Mouse (Mus musculus): ENCODE data around the gene Spen.

Spen gene

GRCm38 (mm10) chr4:141530979-141531378, 7.4 kb downstream of the Spen start:
- no peak for DNase-seq (ENCODE audit: low read depth, low spot score)

- no peak for DNase-seq (ENCODE audit: low read depth, low spot score)
Measured at GRCm38 (mm10) chr4:141528938-141529337, 9.5 kb downstream of the Spen start.

DNA sequence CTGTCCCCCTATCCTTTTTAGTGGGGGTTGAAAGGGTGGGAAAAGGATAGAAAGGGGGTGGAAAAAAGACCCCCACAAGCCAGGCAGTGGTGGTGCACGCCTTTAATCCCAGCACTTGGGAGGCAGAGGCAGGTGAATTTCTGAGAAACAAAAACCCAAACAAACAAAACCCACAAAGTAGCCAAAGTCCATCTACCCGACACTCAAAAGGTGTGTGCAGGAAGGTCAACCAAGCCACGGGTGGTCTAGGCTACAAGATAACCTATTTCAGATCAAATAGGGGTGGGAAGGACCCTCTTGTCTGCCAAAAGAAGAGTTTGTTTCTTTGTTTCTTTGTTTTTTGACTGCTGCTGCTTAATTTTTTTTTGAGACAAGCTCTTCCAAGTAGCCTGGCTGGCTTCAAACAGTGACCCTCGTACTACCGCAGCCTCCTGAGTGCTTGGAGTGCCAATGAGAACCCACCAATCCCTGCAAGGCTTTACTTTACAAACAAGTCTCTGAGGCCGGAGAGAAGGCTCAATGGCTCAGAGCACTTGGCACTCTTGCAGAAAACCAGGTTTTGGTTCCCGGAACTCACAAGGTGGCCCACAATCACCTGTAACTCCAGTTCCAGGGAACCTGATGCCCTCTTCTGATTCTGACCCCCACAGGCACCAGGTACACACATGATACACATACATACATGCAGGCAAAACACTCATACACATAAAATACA, 11.3 kb downstream of the Spen start:
- DNase-seq (ENCODE audit: low read depth, low spot score), result no peak

DNA sequence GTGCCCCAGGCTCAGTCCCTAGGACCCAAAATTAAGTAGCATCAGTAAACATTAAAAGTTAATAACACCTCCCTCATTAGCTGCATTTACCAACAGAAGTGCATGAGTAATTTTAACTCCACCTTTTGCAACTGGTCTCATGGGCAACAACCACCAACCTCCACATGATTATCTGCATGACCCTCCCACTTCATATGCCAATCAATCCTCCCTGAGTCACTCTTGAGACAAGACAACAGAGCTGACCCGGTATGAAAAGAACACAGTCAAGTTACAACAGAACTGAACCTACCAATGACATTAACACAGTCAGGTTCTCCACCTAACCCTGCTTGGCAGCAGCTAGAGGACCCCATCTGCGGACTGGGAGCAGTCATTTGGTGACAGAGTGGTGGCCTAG, 12.5 kb downstream of the Spen start:
- DNase-seq (ENCODE audit: low read depth, low spot score), result no peak

- DNase-seq (ENCODE audit: low read depth, low spot score), result no peak
Measured at GRCm38 (mm10) chr4:141524658-141525057, 13.7 kb downstream of the Spen start.

- DNase-seq (ENCODE audit: low read depth, low spot score), result no peak
Measured at GRCm38 (mm10) chr4:141523128-141523527, 15.3 kb downstream of the Spen start.

- DNase-seq (ENCODE audit: low read depth, low spot score), result no peak
Measured at GRCm38 (mm10) chr4:141518386-141518785, 20.0 kb downstream of the Spen start.

DNA sequence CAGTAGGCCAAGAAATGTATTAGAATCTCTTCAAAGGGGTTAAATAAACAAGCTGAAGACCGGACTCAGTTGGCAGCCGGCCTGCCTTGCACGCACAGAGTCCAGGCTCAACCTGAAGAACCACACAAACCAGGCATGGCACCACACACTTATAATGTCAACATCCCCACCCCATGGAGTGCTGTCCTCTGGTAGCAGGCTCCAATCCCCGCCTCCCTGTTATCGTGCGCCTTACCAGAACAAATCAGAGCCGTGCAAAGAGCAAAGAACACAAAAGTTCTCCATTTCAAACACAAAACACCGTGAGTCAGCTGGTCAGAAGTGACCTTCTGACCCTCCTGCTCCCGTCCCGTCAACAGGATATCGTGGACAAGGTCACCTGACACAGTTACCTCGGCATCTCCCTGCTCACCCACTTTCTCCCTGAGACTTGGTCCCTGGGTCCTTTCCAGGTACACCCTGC, 24.2 kb downstream of the Spen start:
- no peak for DNase-seq (ENCODE audit: low read depth, low spot score)

GRCm38 (mm10) chr4:141512145-141512544, 26.3 kb downstream of the Spen start:
- DNase-seq (ENCODE audit: low read depth, low spot score), result no peak

DNA sequence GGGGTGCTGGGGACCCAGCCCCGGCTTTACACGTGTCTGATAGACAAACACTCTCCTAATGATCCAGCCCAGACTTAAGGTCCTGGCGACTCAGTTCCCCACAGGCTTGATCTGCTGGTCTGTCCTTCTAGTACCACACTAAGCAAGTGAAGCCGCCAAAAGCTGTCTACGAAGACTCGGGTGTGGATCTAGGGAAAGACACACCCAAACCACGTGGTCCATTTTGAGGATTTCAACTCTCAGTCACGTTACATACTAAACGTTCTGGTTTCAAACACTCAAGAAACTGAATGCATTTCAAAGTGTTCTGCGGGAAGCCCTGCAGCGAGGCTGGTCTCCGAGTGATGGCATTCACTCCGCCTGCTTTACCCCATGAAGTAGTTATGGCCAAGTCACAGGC, 27.9 kb downstream of the Spen start:
- DNase-seq (ENCODE audit: low read depth, low spot score), result no peak

- DNase-seq (ENCODE audit: low read depth, low spot score), result no peak
Measured at GRCm38 (mm10) chr4:141506893-141507292, 31.5 kb downstream of the Spen start.

- peak; percentile 21 for DNase-seq (ENCODE audit: low read depth, low spot score)
Measured at GRCm38 (mm10) chr4:141506352-141506751, 32.0 kb downstream of the Spen start.

- DNase-seq (ENCODE audit: low read depth, low spot score), result no peak
Measured at GRCm38 (mm10) chr4:141505810-141506209, 32.6 kb downstream of the Spen start.

GRCm38 (mm10) chr4:141504471-141504870, 33.9 kb downstream of the Spen start:
- DNase-seq (ENCODE audit: low read depth, low spot score), result no peak

- no peak for DNase-seq (ENCODE audit: low read depth, low spot score)
Measured at GRCm38 (mm10) chr4:141502723-141503122, 35.7 kb downstream of the Spen start.

GRCm38 (mm10) chr4:141501058-141501457, 37.3 kb downstream of the Spen start:
- no peak for DNase-seq (ENCODE audit: low read depth, low spot score)

GRCm38 (mm10) chr4:141500637-141501036, 37.8 kb downstream of the Spen start:
- no peak for DNase-seq (ENCODE audit: low read depth, low spot score)

- no peak for DNase-seq (ENCODE audit: low read depth, low spot score)
Measured at GRCm38 (mm10) chr4:141488670-141489069, 49.7 kb downstream of the Spen start.

- DNase-seq (ENCODE audit: low read depth, low spot score), result no peak
Measured at GRCm38 (mm10) chr4:141487581-141487980, 50.8 kb downstream of the Spen start.

GRCm38 (mm10) chr4:141484071-141484470, 54.3 kb downstream of the Spen start:
- no peak for DNase-seq (ENCODE audit: low read depth, low spot score)

GRCm38 (mm10) chr4:141479411-141479810, 59.0 kb downstream of the Spen start:
- no peak for DNase-seq (ENCODE audit: low read depth, low spot score)

DNA sequence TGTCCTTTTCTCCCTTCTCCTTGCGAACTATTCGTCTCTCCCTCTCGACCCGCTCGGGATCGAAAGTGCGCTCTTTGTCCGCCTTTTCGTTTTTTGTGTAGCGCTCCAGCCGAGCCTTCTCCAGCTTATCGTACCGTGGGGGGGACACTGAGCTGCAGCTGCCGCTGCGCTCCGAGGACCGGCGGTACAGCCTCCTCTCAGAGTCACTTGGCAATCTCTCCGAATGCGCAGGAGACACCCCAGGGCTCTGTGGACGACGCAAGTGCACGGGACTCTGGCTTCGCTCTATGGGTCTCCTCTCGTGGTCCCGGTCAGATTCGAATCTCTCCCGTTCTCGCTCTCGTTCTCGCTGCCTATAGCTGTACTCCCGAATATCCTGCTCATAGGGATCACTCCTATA, 59.6 kb downstream of the Spen start:
- no peak for DNase-seq (ENCODE audit: low read depth, low spot score)

DNA sequence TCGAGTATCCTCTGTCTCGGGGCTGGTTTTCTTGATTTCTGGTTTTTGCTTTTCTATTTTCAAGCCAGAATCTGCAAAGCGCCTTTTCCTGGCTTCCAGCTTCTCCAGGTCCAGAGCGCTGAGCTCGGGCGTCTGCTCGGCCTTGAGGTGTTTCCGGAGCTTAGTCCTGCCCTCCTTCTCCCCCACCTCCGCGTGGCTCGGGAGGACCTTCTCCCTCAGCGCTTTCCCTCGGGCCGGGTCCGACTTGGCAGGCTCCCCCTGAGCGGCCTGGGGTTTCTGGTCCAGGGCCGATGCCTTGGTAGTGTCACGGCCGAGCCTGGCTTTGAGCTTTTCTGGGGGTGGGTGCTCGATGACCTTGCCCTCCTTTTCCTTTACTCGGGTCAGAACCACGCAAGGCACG, 60.2 kb downstream of the Spen start:
- DNase-seq (ENCODE audit: low read depth, low spot score), result no peak

DNA sequence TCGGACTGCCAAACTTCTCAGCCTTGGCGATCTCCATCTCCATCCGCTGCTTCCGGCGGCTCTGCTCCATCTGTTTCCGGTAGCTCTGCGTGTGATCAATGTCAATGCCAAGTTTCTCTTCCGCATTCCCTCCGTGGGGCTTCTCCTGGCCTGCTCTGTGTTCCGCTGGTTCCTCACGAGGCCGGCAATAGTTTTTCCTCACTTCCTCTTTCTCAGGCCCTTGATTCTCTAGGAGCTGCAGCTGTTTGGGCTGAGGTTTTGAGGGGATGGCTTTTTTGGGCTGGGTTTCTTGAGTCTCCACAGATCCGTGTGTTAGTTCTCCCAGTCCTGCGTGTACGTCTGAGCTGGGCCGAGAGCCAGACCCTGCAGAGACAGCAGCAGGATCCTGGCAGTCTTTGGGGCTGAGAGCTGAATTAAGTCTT, 60.7 kb downstream of the Spen start:
- no peak for DNase-seq (ENCODE audit: low read depth, low spot score)

Data from mesoderm, embryonic 11.5 days (tissue).